Mouse (Mus musculus) heart, embryonic 14.5 days (tissue): ENCODE results near the gene Ralb. TPM values are rescaled to one million over a fixed set of nuclear protein-coding genes. Genes with fewer than 3 reads are reported as not detected.

Source experiments
- ATAC-seq: fragments of 200-750 bp; cut with Nextera tagmentation; 2 replicates; pipeline ENCODE4 v1.8.0; 2017; ENCODE audit warnings: low read depth, moderate TSS enrichment; ENCODE audit not compliant: insufficient number of reproducible peaks, insufficient read depth, low FRiP score
- H3K27ac ChIP-seq, 2 experiments: fragments of 200-500 bp in 1 of 2; fragments of 300-500 bp in 1 of 2; sonication (generic) in 1 of 2; replicated peaks in 1 of 2; 2 replicates each; pipeline ENCODE4 v1.5.1; 2012 to 2014; ENCODE audit warnings: low read depth in 2 of 2, low read length in 2 of 2, control low read depth in 1 of 2, mild to moderate bottlenecking in 1 of 2, mixed read lengths in 1 of 2; ENCODE audit not compliant: control insufficient read depth in 1 of 2, insufficient read depth in 1 of 2
- H3K27me3 ChIP-seq: fragments of 300-500 bp; sonication (generic); 2 replicates; pipeline ENCODE4 v1.6.1; 2014; ENCODE audit warnings: mild to moderate bottlenecking, low read length, control low read depth; ENCODE audit not compliant: control insufficient read depth, insufficient read depth
- H3K36me3 ChIP-seq: fragments of 300-500 bp; sonication (generic); 2 replicates; pipeline ENCODE4 v1.6.1; 2014; ENCODE audit warnings: mild to moderate bottlenecking, control low read depth, low read length, mixed read lengths; ENCODE audit not compliant: control insufficient read depth, insufficient read depth
- H3K4me1 ChIP-seq, 2 experiments: fragments of 200-500 bp in 1 of 2; fragments of 300-500 bp in 1 of 2; sonication (generic) in 1 of 2; 2 replicates each; pipeline ENCODE4 v1.6.1; 2012 to 2014; ENCODE audit warnings: low read length in 2 of 2, control low read depth in 1 of 2, mixed read lengths in 1 of 2; ENCODE audit not compliant: control insufficient read depth in 2 of 2, insufficient read depth in 2 of 2
- H3K4me2 ChIP-seq: fragments of 300-500 bp; sonication (generic); 2 replicates; pipeline ENCODE4 v1.6.1; 2014; ENCODE audit warnings: mild to moderate bottlenecking, low read length
- H3K4me3 ChIP-seq, 2 experiments: fragments of 200-500 bp in 1 of 2; fragments of 300-500 bp in 1 of 2; sonication (generic) in 1 of 2; 2 replicates each; pipeline ENCODE4 v1.5.1; 2012 to 2014; ENCODE audit warnings: low read length in 2 of 2, mild to moderate bottlenecking in 2 of 2, control low read depth in 1 of 2, low read depth in 1 of 2, moderate library complexity in 1 of 2; ENCODE audit not compliant: control insufficient read depth in 1 of 2, insufficient read depth in 1 of 2
- H3K9ac ChIP-seq: fragments of 300-500 bp; sonication (generic); 2 replicates; pipeline ENCODE4 v1.6.1; 2014; ENCODE audit warnings: mild to moderate bottlenecking, low read length
- H3K9me3 ChIP-seq: fragments of 300-500 bp; sonication (generic); 2 replicates; pipeline ENCODE4 v1.6.1; 2016; ENCODE audit warnings: low read length, control low read depth; ENCODE audit not compliant: control insufficient read depth
- whole genome bisulfite sequencing: fragments of 180-500 bp; shearing (Covaris S2); extraction: QIAGEN DNeasy Blood & Tissue Kit; methylation state at CpG from one replicate; pipeline ENCODE4 v1.1.7; 2014; 5-methylcytosine and 5-hydroxymethylcytosine counted together
- polyA plus RNA-seq: library from polyadenylated mRNA; unstranded; fragments of >200 nt; fragmentation: Nextera tagmentation; extraction: Ambion mirVana; gene quantifications from 2 replicates; pipeline ENCODE4 v1.2.1, GENCODE M21; 2014

Gene Ralb
- polyA plus RNA-seq, 1 experiment from 2014 or later: 127 TPM

- Histone ChIP-seq H3K4me3 (no peak overlapping the region), H3K9ac (no peak overlapping the region), H3K36me3 (no peaks in the 10 kb centered on the region), H3K27ac (no peak overlapping the region), H3K4me2 (no peak overlapping the region), H3K27me3 (peaks cover 50% of the 10 kb centered on the region), H3K9me3 (no peaks in the 10 kb centered on the region), H3K4me1 (peaks cover 9 to 17% of the 10 kb centered on the region in 2 experiments; a peak in 2 of 4 replicates)
- ATAC-seq: no peak
- WGBS: 4% methylated on average over 14 of the region's 14 CpGs
These were observed 81.1 kb downstream of the Ralb start for GRCm38 (mm10) chr1:119423510-119423909.

- no peaks in the 10 kb centered on the region for H3K36me3 ChIP-seq
- WGBS: under 1% methylated on average over 31 of the region's 32 CpGs
- peaks cover 60% of the 10 kb centered on the region for H3K27me3 ChIP-seq
- ATAC-seq: no peak
- peak overlapping the region; percentile 93 for H3K4me2 ChIP-seq
- peaks cover 9 to 17% of the 10 kb centered on the region in 2 experiments; a peak in 2 of 4 replicates for H3K4me1 ChIP-seq
- H3K9me3 ChIP-seq: no peaks in the 10 kb centered on the region
- H3K4me3 ChIP-seq: peak overlapping the region; percentile 60 to 74
- no peak overlapping the region for H3K27ac ChIP-seq
- H3K9ac ChIP-seq: peak overlapping the region; percentile 68
These were observed 82.1 kb downstream of the Ralb start for GRCm38 (mm10) chr1:119422460-119423015.

GRCm38 (mm10) chr1:119421576-119422421 lies 82.8 kb downstream of the Ralb start, which contains the start of gene Inhbb:
Gene Inhbb, minus strand, starts transcription at chr1:119422248.
- H3K4me1 ChIP-seq: peaks cover 9 to 17% of the 10 kb centered on the region in 2 experiments; a peak in 2 of 4 replicates
- peak within 1 kb of the TSS; percentile 68 for H3K9ac ChIP-seq
- H3K9me3 ChIP-seq: no peaks in the 10 kb centered on the region
- H3K4me3 ChIP-seq: peak within 1 kb of the TSS; percentile 60 to 74
- H3K36me3 ChIP-seq: no peaks in the 10 kb centered on the region
- under 1% methylated on average over 65 of the region's 92 CpGs for WGBS
- peaks cover 68% of the 10 kb centered on the region for H3K27me3 ChIP-seq
- H3K27ac ChIP-seq: no peak within 1 kb of the TSS
- 0 out of 2 replicates have a peak, but pooled peaks have one; percentile 8 for ATAC-seq
- H3K4me2 ChIP-seq: peak within 1 kb of the TSS; percentile 93

- H3K36me3 ChIP-seq: no peaks in the 10 kb centered on the region
- H3K9me3 ChIP-seq: no peaks in the 10 kb centered on the region
- peaks cover 68% of the 10 kb centered on the region for H3K27me3 ChIP-seq
- no peak overlapping the region for H3K27ac ChIP-seq
- no peak for ATAC-seq
- peak overlapping the region; percentile 68 for H3K9ac ChIP-seq
- under 1% methylated on average over 42 of the region's 78 CpGs for WGBS
- peak overlapping the region; percentile 93 for H3K4me2 ChIP-seq
- H3K4me3 ChIP-seq: peak overlapping the region; percentile 60 to 74
- H3K4me1 ChIP-seq: peaks cover 9 to 17% of the 10 kb centered on the region in 2 experiments; a peak in 2 of 4 replicates
These were observed 83.5 kb downstream of the Ralb start for GRCm38 (mm10) chr1:119420984-119421575.

Other genes with a start within 250 kb of the Ralb start
- 0.39 and 0.47 TPM in 2 replicates for gene Inhbb, start 82.5 kb downstream of the Ralb start, polyA plus RNA-seq
- gene Tmem185b, start 21.4 kb upstream of the Ralb start, polyA plus RNA-seq: 25.6 and 25.7 TPM in 2 replicates
- 15.3 and 16.8 TPM in 2 replicates for gene Epb41l5, start 144.2 kb upstream of the Ralb start, polyA plus RNA-seq